Mouse (Mus musculus) embryonic facial prominence, embryonic 11.5 days (tissue): ENCODE measurements around the gene Fmnl2. TPM values are rescaled to one million over a fixed set of nuclear protein-coding genes. Genes with fewer than 3 reads are reported as not detected.

Experiments used
- ATAC-seq: fragments of 200-750 bp; cut with Nextera tagmentation; replicated peaks from 2 replicates; pipeline ENCODE4 v1.8.0; 2017; ENCODE audit warnings: low read depth; ENCODE audit not compliant: insufficient number of reproducible peaks, low FRiP score, low TSS enrichment
- DNase-seq: peaks from one replicate; pipeline ENCODE4 v3.0.0-alpha.2; 2015; ENCODE audit warnings: low spot score
- H3K27ac ChIP-seq: fragments of 300-500 bp; sonication (generic); replicated peaks from 2 replicates; pipeline ENCODE4 v1.5.1; 2014; ENCODE audit warnings: mild to moderate bottlenecking, low read depth, low read length, control low read depth
- H3K27me3 ChIP-seq: fragments of 300-500 bp; sonication (generic); 2 replicates; pipeline ENCODE4 v1.6.1; 2014; ENCODE audit warnings: mild to moderate bottlenecking, low read length, moderate library complexity, mixed read lengths; ENCODE audit not compliant: control insufficient read depth, insufficient read depth
- H3K36me3 ChIP-seq: fragments of 300-500 bp; sonication (generic); replicated peaks from 2 replicates; pipeline ENCODE4 v1.6.1; 2014; ENCODE audit warnings: low read depth, mild to moderate bottlenecking, low read length, moderate library complexity, mixed read lengths; ENCODE audit not compliant: control insufficient read depth, insufficient read depth
- H3K4me1 ChIP-seq: fragments of 300-500 bp; sonication (generic); 2 replicates; pipeline ENCODE4 v1.6.1; 2014; ENCODE audit warnings: low read length, mixed read lengths; ENCODE audit not compliant: control insufficient read depth, insufficient read depth
- H3K4me2 ChIP-seq: fragments of 300-500 bp; sonication (generic); 2 replicates; pipeline ENCODE4 v1.6.1; 2014; ENCODE audit warnings: low read depth, mild to moderate bottlenecking, control low read depth, low read length, moderate library complexity
- H3K4me3 ChIP-seq: fragments of 300-500 bp; sonication (generic); 2 replicates; pipeline ENCODE4 v1.5.1; 2014; ENCODE audit warnings: low read depth, low read length, control low read depth
- H3K9ac ChIP-seq: fragments of 300-500 bp; sonication (generic); replicated peaks from 2 replicates; pipeline ENCODE4 v1.6.1; 2014; ENCODE audit warnings: mild to moderate bottlenecking, control low read depth, low read length
- H3K9me3 ChIP-seq: fragments of 300-500 bp; sonication (generic); replicated peaks from 2 replicates; pipeline ENCODE4 v1.6.1; 2016; ENCODE audit warnings: mild to moderate bottlenecking, low read length, inconsistent platforms, mixed read lengths; ENCODE audit not compliant: control insufficient read depth
- WGBS: fragments of 180-500 bp; shearing (Covaris S2); extraction: QIAGEN DNeasy Blood & Tissue Kit; methylation state at CpG from one replicate; pipeline ENCODE4 v1.1.7; 2014; 5-methylcytosine and 5-hydroxymethylcytosine counted together
- polyA plus RNA-seq: library from polyadenylated mRNA; unstranded; fragments of >200 nt; fragmentation: Nextera tagmentation; extraction: Ambion mirVana; gene quantifications from 2 replicates; pipeline ENCODE4 v1.2.1, GENCODE M21; 2014

Gene Fmnl2
- polyA plus RNA-seq, 1 experiment from 2014 or later = 10.8 TPM

DNA sequence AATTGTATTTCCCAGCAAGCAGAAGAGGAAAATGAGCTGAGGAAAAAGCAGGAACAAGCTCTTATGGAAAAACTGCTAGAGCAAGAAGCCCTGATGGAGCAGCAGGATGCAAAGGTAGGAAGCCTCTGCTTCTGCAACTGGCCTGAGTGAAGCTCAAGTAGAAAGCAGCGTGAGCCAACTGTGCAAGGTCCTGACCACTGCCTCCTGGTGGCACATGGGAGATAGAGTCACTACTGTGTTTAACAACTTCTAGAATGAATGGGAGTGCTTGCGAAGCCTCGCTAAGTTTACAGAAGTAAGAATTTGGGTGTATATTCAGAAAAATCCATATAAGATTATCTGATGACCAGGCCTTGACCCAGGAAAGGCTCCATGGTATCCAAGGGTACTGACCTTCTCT is 268.3 kb downstream of the Fmnl2 start:
- H3K27ac ChIP-seq = no peak overlapping the region
- peaks cover 5% of the 10 kb centered on the region for H3K36me3 ChIP-seq
- no peaks in the 10 kb centered on the region for H3K4me1 ChIP-seq
- H3K4me2 ChIP-seq = no peak overlapping the region
- H3K4me3 ChIP-seq = no peak overlapping the region
- 89% methylated on average over 3 of the region's 3 CpGs for WGBS
- DNase-seq (peak; percentile 8), ATAC-seq (no peak)
- no peak overlapping the region for H3K9ac ChIP-seq
- no peaks in the 10 kb centered on the region for H3K9me3 ChIP-seq
- H3K27me3 ChIP-seq = no peaks in the 10 kb centered on the region

DNA sequence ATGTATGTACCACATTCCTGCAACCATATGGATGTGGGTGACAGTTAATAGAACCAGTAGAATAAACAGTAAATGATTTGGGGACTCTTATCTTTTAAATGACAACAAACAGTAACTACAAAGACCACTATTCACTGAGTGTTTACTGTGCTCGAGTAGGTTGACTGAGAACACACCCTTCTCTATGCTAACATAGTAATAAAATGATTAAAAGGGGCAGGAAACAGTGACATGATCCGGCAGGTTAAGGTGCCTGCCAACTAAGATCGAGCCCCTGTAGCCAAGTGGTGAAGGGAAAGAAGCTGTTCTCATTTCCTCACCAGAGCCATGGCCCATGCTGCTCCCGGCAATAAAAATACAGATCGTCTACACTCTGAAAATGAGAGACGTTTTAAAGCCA is 271.4 kb downstream of the Fmnl2 start:
- Histone ChIP-seq H3K9ac (no peak overlapping the region), H3K4me2 (no peak overlapping the region), H3K36me3 (peaks cover 7% of the 10 kb centered on the region), H3K4me1 (no peaks in the 10 kb centered on the region), H3K27ac (no peak overlapping the region), H3K9me3 (no peaks in the 10 kb centered on the region), H3K4me3 (no peak overlapping the region), H3K27me3 (no peaks in the 10 kb centered on the region)
- no peak for ATAC-seq
- 83% methylated on average over 6 of the region's 6 CpGs for WGBS
- no peak for DNase-seq

DNA sequence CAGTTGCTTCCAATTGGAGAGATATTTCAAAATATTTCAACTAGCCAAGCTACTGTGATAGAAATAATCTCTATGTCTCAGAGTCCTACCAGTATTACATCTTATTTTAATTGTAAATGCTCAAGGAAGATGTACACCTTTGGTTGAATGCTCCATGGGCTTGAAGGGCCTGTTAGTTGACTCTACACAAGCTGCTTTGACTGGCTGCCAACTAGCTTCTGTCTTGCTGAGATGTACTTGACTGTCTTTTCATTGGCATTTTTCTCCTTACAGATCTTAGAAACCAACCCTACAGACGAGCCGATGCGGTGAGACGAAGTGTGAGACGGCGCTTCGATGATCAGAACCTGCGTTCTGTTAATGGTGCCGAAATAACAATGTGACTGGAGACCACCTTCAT is 273.9 kb downstream of the Fmnl2 start:
- WGBS = 96% methylated on average over 9 of the region's 9 CpGs
- H3K4me1 ChIP-seq = no peaks in the 10 kb centered on the region
- no peaks in the 10 kb centered on the region for H3K9me3 ChIP-seq
- no peaks in the 10 kb centered on the region for H3K27me3 ChIP-seq
- no peak overlapping the region for H3K9ac ChIP-seq
- no peak overlapping the region for H3K4me3 ChIP-seq
- no peak overlapping the region for H3K27ac ChIP-seq
- DNase-seq (no peak), ATAC-seq (no peak)
- H3K36me3 ChIP-seq = peaks cover 3% of the 10 kb centered on the region
- no peak overlapping the region for H3K4me2 ChIP-seq

DNA sequence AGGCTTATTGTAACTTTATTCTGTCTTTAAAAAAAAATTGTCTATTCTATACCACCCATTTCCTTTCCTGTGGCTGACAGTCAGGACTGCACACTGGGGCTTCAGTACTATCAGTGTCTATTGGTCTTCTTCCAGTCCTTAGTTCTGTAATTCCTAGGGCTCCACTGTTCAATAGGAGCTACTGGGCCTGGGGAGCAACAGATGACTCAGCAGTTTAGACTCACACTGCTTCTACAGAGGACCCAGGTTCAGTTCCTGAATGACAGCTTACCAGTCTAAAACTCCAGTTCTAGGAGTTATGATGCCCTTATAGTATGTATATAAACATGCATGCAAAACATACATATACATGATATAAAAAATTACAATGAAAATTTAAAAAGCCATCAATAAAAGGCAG is 289.2 kb downstream of the Fmnl2 start:
- ATAC-seq = no peak
- H3K36me3 ChIP-seq = no peaks in the 10 kb centered on the region; the same call in 1 of the 2 replicates
- no peaks in the 10 kb centered on the region for H3K27me3 ChIP-seq

DNA sequence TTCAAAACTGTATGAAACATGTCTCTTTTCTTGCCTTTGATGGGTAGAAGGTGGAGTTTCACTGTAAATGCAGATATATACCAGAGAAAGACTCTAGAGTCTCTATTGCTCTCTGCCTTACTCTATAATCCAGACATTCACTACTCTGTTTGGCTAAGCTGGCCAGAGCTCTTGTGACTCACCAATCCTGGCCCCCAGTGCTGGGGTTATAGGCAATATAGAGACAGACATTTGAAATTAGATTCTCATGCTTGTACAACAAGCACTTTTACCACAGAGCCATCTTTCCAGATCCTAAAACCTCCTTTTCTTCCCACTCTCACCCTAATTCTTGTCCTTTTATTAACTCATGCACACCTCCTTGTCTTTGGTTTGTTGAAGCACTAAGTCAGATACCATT is 316.3 kb downstream of the Fmnl2 start:
- Histone ChIP-seq H3K4me2 (no peak overlapping the region), H3K9ac (no peak overlapping the region), H3K4me3 (no peak overlapping the region), H3K4me1 (no peaks in the 10 kb centered on the region), H3K36me3 (no peaks in the 10 kb centered on the region), H3K27me3 (no peaks in the 10 kb centered on the region), H3K9me3 (no peaks in the 10 kb centered on the region), H3K27ac (no peak overlapping the region)
- no peak for DNase-seq
- ATAC-seq = no peak

More for the DNA sequence above, 289.2 kb downstream of the Fmnl2 start:
- DNase-seq = no peak
- Histone ChIP-seq H3K9me3 (no peaks in the 10 kb centered on the region), H3K27ac (no peak overlapping the region), H3K4me3 (no peak overlapping the region), H3K4me2 (no peak overlapping the region), H3K4me1 (no peaks in the 10 kb centered on the region), H3K9ac (no peak overlapping the region)

DNA sequence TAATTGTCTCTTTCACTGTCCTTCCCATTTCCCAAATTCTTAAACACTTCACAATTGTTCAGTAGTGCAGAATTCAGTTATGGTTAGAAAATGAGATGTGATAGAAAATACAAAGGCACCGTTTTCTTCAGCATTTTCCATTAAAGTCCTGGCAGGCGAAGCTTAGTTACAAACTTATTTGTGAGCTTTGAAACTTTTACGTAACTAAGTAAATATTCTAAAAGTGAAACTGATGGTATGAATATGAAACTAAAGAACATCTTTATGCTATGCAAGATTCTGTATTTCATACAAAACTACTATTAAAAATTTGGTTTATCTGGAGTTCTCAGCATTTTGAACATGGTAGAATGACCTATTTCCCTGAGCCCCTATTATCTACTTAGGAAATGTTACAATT is 321.3 kb downstream of the Fmnl2 start:
- WGBS = 89% methylated on average over 3 of the region's 3 CpGs

DNA sequence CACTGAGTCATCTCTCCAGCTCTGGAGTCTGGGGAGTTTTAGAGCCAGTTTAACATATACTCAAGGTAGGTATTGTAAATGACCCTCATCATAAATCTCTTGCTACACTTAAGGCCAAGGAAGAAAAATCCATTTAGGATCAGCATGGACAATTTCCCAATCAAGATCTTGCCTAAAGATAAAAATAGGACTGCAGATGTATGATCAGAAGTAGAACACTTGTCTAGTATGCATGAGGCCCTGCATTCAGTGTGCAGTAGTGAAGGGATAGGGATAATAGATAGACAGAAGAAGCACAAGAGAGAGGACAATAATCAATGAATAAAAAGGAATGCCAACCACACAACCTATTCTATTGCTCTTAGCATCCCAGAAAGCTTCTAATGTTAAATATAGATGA is 322.2 kb downstream of the Fmnl2 start:
- Histone ChIP-seq H3K4me2 (no peak overlapping the region), H3K9me3 (no peaks in the 10 kb centered on the region), H3K4me1 (no peaks in the 10 kb centered on the region), H3K27ac (no peak overlapping the region), H3K36me3 (no peaks in the 10 kb centered on the region), H3K27me3 (no peaks in the 10 kb centered on the region), H3K9ac (no peak overlapping the region), H3K4me3 (no peak overlapping the region)
- ATAC-seq (no peak), DNase-seq (no peak)

More for the DNA sequence above, 321.3 kb downstream of the Fmnl2 start:
- Histone ChIP-seq H3K36me3 (no peaks in the 10 kb centered on the region), H3K9ac (no peak overlapping the region), H3K27me3 (no peaks in the 10 kb centered on the region), H3K4me3 (no peak overlapping the region), H3K4me1 (no peaks in the 10 kb centered on the region), H3K9me3 (no peaks in the 10 kb centered on the region), H3K27ac (no peak overlapping the region), H3K4me2 (no peak overlapping the region)
- DNase-seq (no peak), ATAC-seq (no peak)
